Mouse (Mus musculus): ENCODE measurements around the gene Dusp14. TPM values are rescaled to one million over a fixed set of nuclear protein-coding genes. Genes with fewer than 3 reads are reported as not detected.

Dusp14 gene
- polyA plus RNA-seq, 1 experiment from 2014 or later = 7.9 TPM

DNA sequence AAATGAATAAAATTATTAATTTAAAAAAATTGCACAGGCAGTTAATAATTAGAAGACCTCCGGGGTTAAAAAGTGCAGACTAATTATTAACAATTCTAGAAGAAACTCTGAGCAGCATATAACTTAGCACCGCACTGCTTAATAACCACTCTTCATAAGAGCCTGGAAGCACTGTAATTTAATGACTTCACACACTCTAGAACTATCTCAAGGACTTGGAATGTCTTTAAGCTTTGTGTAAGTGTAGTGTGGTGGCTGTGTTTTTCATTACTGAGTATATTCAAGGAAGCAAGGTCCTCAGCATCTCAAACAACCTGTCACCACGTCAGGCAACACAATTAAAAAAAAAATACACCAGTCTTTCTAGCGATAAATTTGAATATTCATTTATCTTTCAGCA, 26.0 kb upstream of the Dusp14 start:
- H3K36me3 ChIP-seq (ENCODE audit: control insufficient read depth, insufficient read depth, low read length) = no peaks in the 10 kb centered on the region
- H3K4me2 ChIP-seq (ENCODE audit: low read depth, severe bottlenecking) = no peak overlapping the region
- 87% methylated on average over 4 of the region's 4 CpGs for WGBS
- ATAC-seq (ENCODE audit: insufficient number of reproducible peaks, low FRiP score, low TSS enrichment, low read depth) (no peak), DNase-seq (ENCODE audit: low spot score) (no peak)
- H3K9ac ChIP-seq (ENCODE audit: low read length) = no peak overlapping the region
- H3K27me3 ChIP-seq (ENCODE audit: control insufficient read depth, insufficient read depth, low read length) = no peaks in the 10 kb centered on the region
- no peak overlapping the region for H3K27ac ChIP-seq (replicated peaks; ENCODE audit: low read depth, low read length)
- no peaks in the 10 kb centered on the region for H3K4me1 ChIP-seq (ENCODE audit: control insufficient read depth, insufficient read depth, low read length)
- H3K9me3 ChIP-seq (ENCODE audit: control insufficient read depth, low read length) = no peaks in the 10 kb centered on the region
- no peak overlapping the region for H3K4me3 ChIP-seq (ENCODE audit: low read depth, low read length)

DNA sequence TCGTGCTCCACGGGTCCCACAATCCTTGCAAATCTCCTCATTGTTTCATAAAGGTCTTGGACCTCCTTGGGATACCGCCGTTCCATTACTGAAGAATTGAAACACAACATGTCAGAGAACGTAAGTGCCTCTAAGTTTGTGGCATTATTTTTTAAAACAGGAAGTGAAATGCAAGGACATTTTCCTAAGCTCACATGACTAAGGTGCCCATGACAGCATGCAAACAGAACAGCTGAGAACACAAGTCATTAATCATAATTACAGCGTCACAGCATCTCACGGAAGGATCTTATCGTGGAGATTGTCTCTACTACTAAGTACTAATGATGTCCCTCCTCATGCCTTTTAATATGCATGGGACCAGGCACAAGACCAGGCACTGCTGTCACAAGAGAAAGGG, 21.5 kb upstream of the Dusp14 start:
- no peak overlapping the region for H3K27ac ChIP-seq (replicated peaks; ENCODE audit: low read depth, low read length)
- no peak for DNase-seq (ENCODE audit: low spot score)
- no peaks in the 10 kb centered on the region for H3K4me1 ChIP-seq (ENCODE audit: control insufficient read depth, insufficient read depth, low read length)
- no peak for ATAC-seq (ENCODE audit: insufficient number of reproducible peaks, low FRiP score, low TSS enrichment, low read depth)
- WGBS = 94% methylated on average over 8 of the region's 8 CpGs
- H3K9ac ChIP-seq (ENCODE audit: low read length) = no peak overlapping the region
- no peaks in the 10 kb centered on the region for H3K27me3 ChIP-seq (ENCODE audit: control insufficient read depth, insufficient read depth, low read length)
- H3K4me2 ChIP-seq (ENCODE audit: low read depth, severe bottlenecking) = no peak overlapping the region
- no peak overlapping the region for H3K4me3 ChIP-seq (ENCODE audit: low read depth, low read length)
- peaks cover 5% of the 10 kb centered on the region; the same call in 1 of the 2 replicates for H3K36me3 ChIP-seq (ENCODE audit: control insufficient read depth, insufficient read depth, low read length)
- no peaks in the 10 kb centered on the region for H3K9me3 ChIP-seq (ENCODE audit: control insufficient read depth, low read length)

DNA sequence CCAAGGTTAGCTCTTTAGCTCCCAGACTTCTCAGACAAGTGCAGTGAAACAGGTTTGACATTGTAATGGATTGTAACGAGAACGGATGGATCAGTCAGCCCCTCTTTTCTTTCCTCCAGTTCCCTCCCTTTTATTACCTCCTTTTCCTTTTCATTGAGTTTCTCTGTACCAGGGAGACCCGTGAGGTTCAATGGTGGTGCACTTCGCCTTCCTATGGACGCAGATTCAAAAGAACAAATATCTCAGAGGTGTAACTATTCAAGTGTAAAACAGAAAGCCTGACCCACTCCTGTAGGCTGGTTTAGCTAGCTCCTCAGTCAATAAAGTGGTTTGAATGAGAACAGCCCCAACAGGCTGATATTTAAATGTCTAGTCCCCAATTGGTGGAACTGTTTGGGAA, 12.8 kb upstream of the Dusp14 start:
- Histone ChIP-seq H3K4me2 (ENCODE audit: low read depth, severe bottlenecking) (no peak overlapping the region), H3K4me1 (ENCODE audit: control insufficient read depth, insufficient read depth, low read length) (no peaks in the 10 kb centered on the region), H3K9me3 (ENCODE audit: control insufficient read depth, low read length) (no peaks in the 10 kb centered on the region), H3K27me3 (ENCODE audit: control insufficient read depth, insufficient read depth, low read length) (no peaks in the 10 kb centered on the region), H3K36me3 (ENCODE audit: control insufficient read depth, insufficient read depth, low read length) (peaks cover 3% of the 10 kb centered on the region; the same call in 1 of the 2 replicates), H3K9ac (ENCODE audit: low read length) (no peak overlapping the region), H3K27ac (replicated peaks; ENCODE audit: low read depth, low read length) (no peak overlapping the region), H3K4me3 (ENCODE audit: low read depth, low read length) (no peak overlapping the region)
- DNase-seq (ENCODE audit: low spot score) = no peak
- ATAC-seq (ENCODE audit: insufficient number of reproducible peaks, low FRiP score, low TSS enrichment, low read depth) = no peak
- WGBS = 92% methylated on average over 5 of the region's 5 CpGs

DNA sequence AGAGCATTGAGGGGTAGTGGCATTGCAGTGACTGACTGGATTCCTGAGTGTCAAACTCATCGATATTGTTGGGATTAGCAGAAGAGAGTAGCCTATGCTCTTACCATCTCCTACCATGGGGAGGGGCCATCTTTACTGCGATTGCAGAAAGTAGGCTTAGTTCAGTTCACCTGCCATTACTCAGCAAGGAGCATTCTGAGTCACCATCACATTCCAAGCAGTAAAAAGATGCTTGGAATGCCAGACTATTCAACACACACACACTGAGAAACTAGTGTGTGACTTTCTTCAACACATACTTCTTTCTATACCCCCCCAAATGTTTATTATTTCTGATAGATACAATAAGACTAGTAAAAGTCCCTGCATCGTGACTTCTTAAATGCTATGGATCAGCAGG, 11.3 kb upstream of the Dusp14 start:
- Histone ChIP-seq H3K4me3 (ENCODE audit: low read depth, low read length) (no peak overlapping the region), H3K4me2 (ENCODE audit: low read depth, severe bottlenecking) (no peak overlapping the region), H3K36me3 (ENCODE audit: control insufficient read depth, insufficient read depth, low read length) (no peaks in the 10 kb centered on the region; the same call in 1 of the 2 replicates), H3K9me3 (ENCODE audit: control insufficient read depth, low read length) (no peaks in the 10 kb centered on the region), H3K4me1 (ENCODE audit: control insufficient read depth, insufficient read depth, low read length) (no peaks in the 10 kb centered on the region), H3K27me3 (ENCODE audit: control insufficient read depth, insufficient read depth, low read length) (no peaks in the 10 kb centered on the region), H3K27ac (replicated peaks; ENCODE audit: low read depth, low read length) (no peak overlapping the region), H3K9ac (ENCODE audit: low read length) (no peak overlapping the region)
- WGBS = 90% methylated on average over 3 of the region's 3 CpGs
- no peak for ATAC-seq (ENCODE audit: insufficient number of reproducible peaks, low FRiP score, low TSS enrichment, low read depth)
- no peak for DNase-seq (ENCODE audit: low spot score)

DNA sequence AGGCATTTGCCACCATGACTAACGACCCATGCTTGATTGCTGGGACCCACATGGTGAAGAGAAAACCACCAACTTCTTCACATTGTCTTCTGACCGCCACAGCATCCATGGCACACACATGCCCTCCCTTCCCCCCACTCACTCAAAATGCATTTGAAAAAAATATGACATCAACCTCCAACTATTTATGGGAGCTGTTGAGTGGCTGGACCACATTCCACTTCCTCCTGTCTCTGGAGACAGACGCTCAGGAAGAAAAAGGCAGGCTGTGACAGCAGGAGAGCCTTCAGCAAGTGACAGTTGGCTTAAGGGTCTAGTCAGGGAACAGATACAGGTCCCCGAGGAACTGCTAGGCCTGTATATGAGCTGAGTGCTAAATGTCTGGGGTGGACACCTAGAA, 10.8 kb upstream of the Dusp14 start:
- DNase-seq (ENCODE audit: low spot score) (no peak), ATAC-seq (ENCODE audit: insufficient number of reproducible peaks, low FRiP score, low TSS enrichment, low read depth) (no peak)
- Histone ChIP-seq H3K9ac (ENCODE audit: low read length) (no peak overlapping the region), H3K27me3 (ENCODE audit: control insufficient read depth, insufficient read depth, low read length) (no peaks in the 10 kb centered on the region), H3K27ac (replicated peaks; ENCODE audit: low read depth, low read length) (no peak overlapping the region), H3K9me3 (ENCODE audit: control insufficient read depth, low read length) (no peaks in the 10 kb centered on the region), H3K4me1 (ENCODE audit: control insufficient read depth, insufficient read depth, low read length) (no peaks in the 10 kb centered on the region), H3K36me3 (ENCODE audit: control insufficient read depth, insufficient read depth, low read length) (no peaks in the 10 kb centered on the region; the same call in 1 of the 2 replicates), H3K4me3 (ENCODE audit: low read depth, low read length) (no peak overlapping the region), H3K4me2 (ENCODE audit: low read depth, severe bottlenecking) (no peak overlapping the region)
- 93% methylated on average over 4 of the region's 4 CpGs for WGBS

DNA sequence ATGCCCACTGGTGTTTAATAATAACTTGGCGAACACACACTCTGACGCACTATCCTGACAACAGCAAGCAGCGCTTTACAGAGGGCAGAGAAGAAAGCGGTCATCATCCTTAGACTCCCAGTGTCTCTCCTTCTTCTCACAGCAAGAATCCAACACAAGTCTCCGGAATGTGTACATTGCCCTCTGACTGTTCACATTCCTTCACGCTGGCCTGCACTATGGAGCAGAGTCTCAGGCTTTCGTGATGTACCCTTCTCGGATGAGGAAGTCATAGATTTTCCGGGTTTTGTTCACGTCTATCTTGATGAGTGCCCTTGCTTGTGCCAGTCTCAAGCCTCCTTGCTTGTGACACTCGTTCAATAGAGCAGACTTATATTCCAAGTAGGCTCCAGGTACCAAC, 10.3 kb upstream of the Dusp14 start:
- no peak for ATAC-seq (ENCODE audit: insufficient number of reproducible peaks, low FRiP score, low TSS enrichment, low read depth)
- H3K9me3 ChIP-seq (ENCODE audit: control insufficient read depth, low read length) = no peaks in the 10 kb centered on the region
- 97% methylated on average over 11 of the region's 11 CpGs for WGBS
- H3K4me1 ChIP-seq (ENCODE audit: control insufficient read depth, insufficient read depth, low read length) = no peaks in the 10 kb centered on the region
- no peak for DNase-seq (ENCODE audit: low spot score)
- no peak overlapping the region for H3K9ac ChIP-seq (ENCODE audit: low read length)
- no peaks in the 10 kb centered on the region; the same call in 1 of the 2 replicates for H3K36me3 ChIP-seq (ENCODE audit: control insufficient read depth, insufficient read depth, low read length)
- no peak overlapping the region for H3K4me3 ChIP-seq (ENCODE audit: low read depth, low read length)
- H3K4me2 ChIP-seq (ENCODE audit: low read depth, severe bottlenecking) = no peak overlapping the region
- no peaks in the 10 kb centered on the region for H3K27me3 ChIP-seq (ENCODE audit: control insufficient read depth, insufficient read depth, low read length)
- no peak overlapping the region for H3K27ac ChIP-seq (replicated peaks; ENCODE audit: low read depth, low read length)

DNA sequence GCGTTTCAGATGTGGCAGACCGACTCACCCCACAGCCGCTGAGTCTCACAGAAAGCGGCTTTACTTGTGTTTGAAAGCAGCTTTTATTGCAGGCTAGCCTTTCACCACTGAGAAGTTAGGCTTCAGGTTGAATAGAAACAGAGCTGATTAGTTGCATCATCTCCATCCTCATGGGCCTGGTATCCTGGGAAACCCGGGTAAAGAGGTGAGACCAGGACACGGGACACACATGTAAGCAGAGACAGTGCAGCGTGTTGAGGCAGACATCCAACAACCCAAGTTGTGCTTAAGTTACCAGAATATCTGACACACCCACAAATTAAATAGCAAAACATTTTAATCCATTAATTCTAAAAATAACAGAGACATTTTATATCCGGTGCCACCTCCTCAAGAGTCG, 9.5 kb upstream of the Dusp14 start:
- H3K9me3 ChIP-seq (ENCODE audit: control insufficient read depth, low read length) = no peaks in the 10 kb centered on the region
- 0 out of 2 replicates have a peak, but pooled peaks cover 2% of the 10 kb centered on the region for H3K4me1 ChIP-seq (ENCODE audit: control insufficient read depth, insufficient read depth, low read length)
- DNase-seq (ENCODE audit: low spot score) (no peak), ATAC-seq (ENCODE audit: insufficient number of reproducible peaks, low FRiP score, low TSS enrichment, low read depth) (no peak)
- H3K4me2 ChIP-seq (ENCODE audit: low read depth, severe bottlenecking) = no peak overlapping the region
- no peaks in the 10 kb centered on the region for H3K27me3 ChIP-seq (ENCODE audit: control insufficient read depth, insufficient read depth, low read length)
- no peak overlapping the region for H3K4me3 ChIP-seq (ENCODE audit: low read depth, low read length)
- H3K36me3 ChIP-seq (ENCODE audit: control insufficient read depth, insufficient read depth, low read length) = no peaks in the 10 kb centered on the region; the same call in 1 of the 2 replicates
- H3K9ac ChIP-seq (ENCODE audit: low read length) = no peak overlapping the region
- WGBS = 95% methylated on average over 9 of the region's 9 CpGs
- no peak overlapping the region for H3K27ac ChIP-seq (replicated peaks; ENCODE audit: low read depth, low read length)

DNA sequence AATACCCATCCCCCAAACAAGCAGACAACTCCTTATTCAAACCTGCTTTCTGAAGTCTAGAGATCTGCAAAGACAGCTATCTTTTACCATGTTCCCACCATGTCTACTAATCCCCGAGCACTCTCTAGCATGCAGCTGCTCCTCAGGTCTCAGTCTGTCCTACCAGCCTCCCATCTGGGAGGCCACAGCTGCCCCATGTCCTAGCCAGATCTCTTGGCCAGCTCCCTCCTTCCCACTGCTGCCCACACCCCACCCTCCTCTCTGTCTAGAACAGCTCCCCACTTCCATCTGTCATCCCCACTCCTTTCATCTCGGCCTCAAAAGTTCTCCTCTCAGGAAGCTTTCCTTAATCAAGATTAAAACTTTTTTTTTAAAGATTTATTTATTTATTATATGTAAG, 7.9 kb upstream of the Dusp14 start:
- Histone ChIP-seq H3K9ac (ENCODE audit: low read length) (no peak overlapping the region), H3K4me1 (ENCODE audit: control insufficient read depth, insufficient read depth, low read length) (peaks cover 8% of the 10 kb centered on the region; the same call in 1 of the 2 replicates), H3K9me3 (ENCODE audit: control insufficient read depth, low read length) (no peaks in the 10 kb centered on the region), H3K27ac (replicated peaks; ENCODE audit: low read depth, low read length) (no peak overlapping the region), H3K36me3 (ENCODE audit: control insufficient read depth, insufficient read depth, low read length) (no peaks in the 10 kb centered on the region; the same call in 1 of the 2 replicates), H3K4me2 (ENCODE audit: low read depth, severe bottlenecking) (no peak overlapping the region), H3K27me3 (ENCODE audit: control insufficient read depth, insufficient read depth, low read length) (no peaks in the 10 kb centered on the region), H3K4me3 (ENCODE audit: low read depth, low read length) (no peak overlapping the region)
- 79% methylated on average over 2 of the region's 2 CpGs for WGBS
- no peak for ATAC-seq (ENCODE audit: insufficient number of reproducible peaks, low FRiP score, low TSS enrichment, low read depth)
- no peak for DNase-seq (ENCODE audit: low spot score)
